Mouse (Mus musculus) bone marrow macrophage, adult 2 months (primary cell): ENCODE data around the gene Dhh.

Experiments used
- CTCF ChIP-seq: IDR thresholded peaks from 2 replicates; pipeline ENCODE4 v1.5.1; 2012; ENCODE audit warnings: low read depth, mild to moderate bottlenecking, low read length, moderate library complexity
- POLR2A ChIP-seq: IDR thresholded peaks from 2 replicates; pipeline ENCODE4 v1.6.1; 2012; ENCODE audit warnings: mild to moderate bottlenecking, low read depth, low read length, borderline replicate concordance

DNA sequence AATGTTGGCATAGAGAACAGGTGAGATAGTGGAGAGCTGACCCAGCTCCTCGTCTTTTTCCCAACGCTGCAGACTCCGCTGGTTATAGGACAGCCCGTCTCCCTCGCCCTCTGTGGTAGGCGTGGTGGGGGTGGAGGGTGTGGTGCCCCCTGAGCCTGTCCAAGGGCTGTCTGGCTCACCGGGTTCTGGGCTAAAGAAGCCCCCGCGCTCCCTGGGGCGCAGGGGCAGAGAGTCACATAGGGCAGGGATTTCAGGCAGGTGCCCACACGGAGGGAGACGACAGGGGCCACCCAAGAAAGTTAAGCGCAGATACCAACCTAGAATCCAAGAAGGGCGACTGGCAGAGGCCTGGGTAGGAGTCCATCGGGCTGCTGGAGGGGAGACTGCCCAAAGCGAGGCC, 44.1 kb downstream of the Dhh start:
- TF ChIP-seq POLR2A (no peak), CTCF (no peak)
